Mouse (Mus musculus): Measurements from ENCODE around the gene Rit1. TPM values are rescaled to one million over a fixed set of nuclear protein-coding genes. Genes with fewer than 3 reads are reported as not detected.
"Not testable (repeated sequence)": the region's sequence is repeated elsewhere in the genome, so short reads cannot be mapped to it uniquely, and the experiment has no call there.

Rit1 gene
- polyA plus RNA-seq, 1 experiment from 2014 or later: 44.9 TPM

DNA sequence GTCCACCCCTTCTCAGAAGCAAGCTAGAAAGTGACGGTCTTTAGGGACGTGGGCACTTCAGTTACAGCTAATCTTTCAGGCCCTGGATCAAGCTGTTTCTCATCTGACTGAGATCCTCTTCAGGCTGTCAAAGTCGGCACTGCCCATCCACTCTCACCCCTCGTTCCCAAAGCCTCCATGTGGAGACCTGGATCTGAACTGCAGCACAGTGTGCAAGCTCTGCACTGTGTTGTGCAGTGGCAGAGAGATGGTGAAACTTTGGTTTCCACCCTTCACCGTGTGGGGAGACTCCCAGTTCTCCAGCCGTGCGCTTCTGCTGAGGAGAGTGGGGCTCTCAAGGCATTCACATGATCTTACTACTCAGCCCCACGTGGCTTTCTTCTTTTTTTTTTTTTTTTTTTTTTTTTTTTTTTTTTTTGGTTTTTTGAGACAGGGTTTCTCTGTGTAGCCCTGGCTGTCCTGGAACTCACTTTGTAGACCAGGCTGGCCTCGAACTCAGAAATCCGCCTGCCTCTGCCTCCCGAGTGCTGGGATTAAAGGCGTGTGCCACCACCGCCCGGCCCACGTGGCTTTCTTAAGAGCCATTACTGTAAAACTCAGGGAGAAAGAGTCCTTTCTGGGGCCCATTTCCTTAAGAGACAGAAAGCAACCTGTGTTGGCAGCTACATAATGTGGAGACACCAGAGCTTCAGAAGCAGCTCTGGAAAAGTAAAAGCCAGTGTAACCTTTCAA, 29.7 kb downstream of the Rit1 start:
- WGBS: 89% methylated on average over 15 of the region's 15 CpGs
- H3K36me3 ChIP-seq: no peaks in the 10 kb centered on the region
- H3K9ac ChIP-seq: no peak overlapping the region
- no peaks in the 10 kb centered on the region for H3K27me3 ChIP-seq (replicated peaks)
- H3K9me3 ChIP-seq: no peaks in the 10 kb centered on the region
- H3K4me3 ChIP-seq (replicated peaks): no peak overlapping the region
- H3K4me2 ChIP-seq (replicated peaks): no peak overlapping the region
- H3K27ac ChIP-seq: peak overlapping the region; percentile 77
- H3K4me1 ChIP-seq (replicated peaks): no peaks in the 10 kb centered on the region
- peak; percentile 24; the same call in 1 of the 2 replicates for ATAC-seq

- no peak overlapping the region for H3K4me3 ChIP-seq (replicated peaks)
- no peaks in the 10 kb centered on the region for H3K27me3 ChIP-seq (replicated peaks)
- H3K27ac ChIP-seq: peak overlapping the region; percentile 77
- H3K4me2 ChIP-seq (replicated peaks): no peak overlapping the region
- peak; percentile 98 for ATAC-seq
- no peaks in the 10 kb centered on the region for H3K9me3 ChIP-seq
- H3K36me3 ChIP-seq: no peaks in the 10 kb centered on the region
- H3K4me1 ChIP-seq (replicated peaks): no peaks in the 10 kb centered on the region
- H3K9ac ChIP-seq: no peak overlapping the region
- WGBS: 68% methylated on average over 4 of the region's 4 CpGs
Observed at GRCm38 (mm10) chr3:88746871-88747231, 30.2 kb downstream of the Rit1 start.

GRCm38 (mm10) chr3:88754283-88754682, 37.6 kb downstream of the Rit1 start:
- Histone ChIP-seq H3K9me3 (no peaks in the 10 kb centered on the region), H3K27ac (no peak overlapping the region), H3K4me1 (replicated peaks) (peaks cover 19% of the 10 kb centered on the region), H3K4me3 (replicated peaks) (no peak overlapping the region), H3K36me3 (no peaks in the 10 kb centered on the region), H3K9ac (no peak overlapping the region), H3K27me3 (replicated peaks) (no peaks in the 10 kb centered on the region), H3K4me2 (replicated peaks) (no peak overlapping the region)
- WGBS: 68% methylated on average over 4 of the region's 4 CpGs
- ATAC-seq: peak; percentile 48; the same call in 1 of the 2 replicates

- Histone ChIP-seq H3K9ac (no peak overlapping the region), H3K27me3 (replicated peaks) (no peaks in the 10 kb centered on the region), H3K4me1 (replicated peaks) (peaks cover 19% of the 10 kb centered on the region), H3K27ac (no peak overlapping the region), H3K4me3 (replicated peaks) (no peak overlapping the region), H3K36me3 (no peaks in the 10 kb centered on the region), H3K4me2 (replicated peaks) (no peak overlapping the region), H3K9me3 (no peaks in the 10 kb centered on the region)
- WGBS: 38% methylated on average over 3 of the region's 3 CpGs
- no peak for ATAC-seq
Observed at GRCm38 (mm10) chr3:88755541-88755940, 38.9 kb downstream of the Rit1 start.

DNA sequence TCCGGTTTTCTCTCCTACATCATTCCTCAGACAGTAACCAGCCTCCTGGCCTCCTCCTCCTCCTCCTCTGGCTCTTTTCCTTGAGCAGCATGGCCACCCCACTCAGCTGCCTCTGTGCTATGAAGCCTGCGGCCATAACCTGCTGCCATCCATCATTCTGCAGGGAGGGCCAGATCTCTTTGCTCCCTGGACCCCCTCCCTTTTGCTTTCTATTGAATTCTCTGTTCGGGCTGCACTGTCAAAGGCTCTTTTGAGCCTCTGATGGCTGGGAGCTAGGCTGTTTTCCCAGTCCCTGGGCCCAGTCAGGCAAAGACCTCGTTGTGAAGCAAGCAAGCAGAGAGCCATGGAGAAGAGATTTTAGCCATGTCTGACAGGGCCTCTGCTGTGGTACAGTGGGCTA, 39.6 kb downstream of the Rit1 start:
- no peaks in the 10 kb centered on the region for H3K36me3 ChIP-seq
- H3K27ac ChIP-seq: peak overlapping the region; percentile 3
- peak; percentile 44 for ATAC-seq

DNA sequence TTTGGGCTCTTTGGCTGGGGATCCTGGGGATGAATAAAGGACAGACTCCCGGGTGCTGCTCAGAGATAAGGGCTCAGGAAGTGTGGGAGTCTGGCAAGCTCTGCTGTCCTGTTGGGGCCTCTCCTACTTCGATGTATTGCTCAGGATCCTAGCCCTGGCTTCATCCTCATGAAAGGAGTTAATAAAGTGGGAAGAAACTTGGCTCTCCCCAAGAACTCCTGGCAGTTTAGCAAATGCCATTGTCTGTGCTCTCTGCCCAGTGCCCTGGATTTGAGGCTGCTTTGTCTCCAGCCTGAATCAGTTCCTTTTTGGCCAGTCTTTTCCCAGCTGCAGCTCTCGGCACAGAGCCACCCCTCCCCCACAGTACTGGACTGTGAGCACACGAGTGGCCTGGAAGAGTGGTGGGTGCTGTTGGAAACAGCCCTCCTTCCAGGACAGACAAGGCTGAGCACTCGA, 41.4 kb downstream of the Rit1 start:
- Histone ChIP-seq H3K4me1 (replicated peaks) (peaks cover 19% of the 10 kb centered on the region), H3K27ac (peak overlapping the region; percentile 74), H3K27me3 (replicated peaks) (no peaks in the 10 kb centered on the region), H3K9ac (no peak overlapping the region), H3K4me3 (replicated peaks) (no peak overlapping the region), H3K36me3 (no peaks in the 10 kb centered on the region), H3K9me3 (no peaks in the 10 kb centered on the region), H3K4me2 (replicated peaks) (0 out of 2 replicates have a peak overlapping the region, but pooled peaks have one; percentile 17)
- peak; percentile 50 for ATAC-seq
- WGBS: 13% methylated on average over 5 of the region's 5 CpGs

More for the DNA sequence above, 39.6 kb downstream of the Rit1 start:
- Histone ChIP-seq H3K4me1 (replicated peaks) (peaks cover 19% of the 10 kb centered on the region), H3K9ac (no peak overlapping the region), H3K27me3 (replicated peaks) (no peaks in the 10 kb centered on the region), H3K9me3 (no peaks in the 10 kb centered on the region), H3K4me2 (replicated peaks) (no peak overlapping the region), H3K4me3 (replicated peaks) (no peak overlapping the region)
- WGBS: 34% methylated on average over 4 of the region's 4 CpGs

- Histone ChIP-seq H3K4me2 (replicated peaks) (no peak overlapping the region), H3K4me3 (replicated peaks) (no peak overlapping the region), H3K27ac (no peak overlapping the region), H3K36me3 (no peaks in the 10 kb centered on the region), H3K9ac (no peak overlapping the region), H3K9me3 (no peaks in the 10 kb centered on the region), H3K27me3 (replicated peaks) (no peaks in the 10 kb centered on the region), H3K4me1 (replicated peaks) (peaks cover 11% of the 10 kb centered on the region)
- no peak for ATAC-seq
- 92% methylated on average over 19 of the region's 19 CpGs for WGBS
Observed at GRCm38 (mm10) chr3:88761619-88762018, 45.0 kb downstream of the Rit1 start.

DNA sequence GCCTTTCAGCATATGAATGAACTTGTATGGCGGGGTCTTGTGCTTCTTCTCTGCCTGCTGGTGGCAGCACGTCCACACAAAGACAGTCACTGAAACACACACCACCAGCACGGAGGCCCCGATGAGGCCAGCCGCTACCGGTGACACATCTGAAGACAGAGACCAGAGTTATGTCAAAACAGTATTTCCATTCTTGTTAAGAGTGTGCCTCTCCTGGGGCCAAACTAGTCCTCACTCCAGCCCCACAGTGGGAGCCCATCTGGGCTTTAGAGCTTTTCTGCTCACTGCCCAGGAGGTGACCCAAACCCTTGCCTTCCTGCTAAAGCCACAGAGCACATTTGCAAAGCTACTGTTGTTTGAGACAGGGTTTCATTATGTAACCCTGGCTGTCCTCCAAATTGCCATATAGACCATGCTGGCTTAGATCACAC, 45.8 kb downstream of the Rit1 start:
- Histone ChIP-seq H3K4me3 (replicated peaks) (no peak overlapping the region), H3K4me2 (replicated peaks) (no peak overlapping the region), H3K9me3 (no peaks in the 10 kb centered on the region), H3K4me1 (replicated peaks) (peaks cover 11% of the 10 kb centered on the region), H3K27ac (no peak overlapping the region), H3K9ac (no peak overlapping the region), H3K27me3 (replicated peaks) (no peaks in the 10 kb centered on the region), H3K36me3 (no peaks in the 10 kb centered on the region)
- WGBS: 62% methylated on average over 6 of the region's 6 CpGs
- ATAC-seq: no peak

DNA sequence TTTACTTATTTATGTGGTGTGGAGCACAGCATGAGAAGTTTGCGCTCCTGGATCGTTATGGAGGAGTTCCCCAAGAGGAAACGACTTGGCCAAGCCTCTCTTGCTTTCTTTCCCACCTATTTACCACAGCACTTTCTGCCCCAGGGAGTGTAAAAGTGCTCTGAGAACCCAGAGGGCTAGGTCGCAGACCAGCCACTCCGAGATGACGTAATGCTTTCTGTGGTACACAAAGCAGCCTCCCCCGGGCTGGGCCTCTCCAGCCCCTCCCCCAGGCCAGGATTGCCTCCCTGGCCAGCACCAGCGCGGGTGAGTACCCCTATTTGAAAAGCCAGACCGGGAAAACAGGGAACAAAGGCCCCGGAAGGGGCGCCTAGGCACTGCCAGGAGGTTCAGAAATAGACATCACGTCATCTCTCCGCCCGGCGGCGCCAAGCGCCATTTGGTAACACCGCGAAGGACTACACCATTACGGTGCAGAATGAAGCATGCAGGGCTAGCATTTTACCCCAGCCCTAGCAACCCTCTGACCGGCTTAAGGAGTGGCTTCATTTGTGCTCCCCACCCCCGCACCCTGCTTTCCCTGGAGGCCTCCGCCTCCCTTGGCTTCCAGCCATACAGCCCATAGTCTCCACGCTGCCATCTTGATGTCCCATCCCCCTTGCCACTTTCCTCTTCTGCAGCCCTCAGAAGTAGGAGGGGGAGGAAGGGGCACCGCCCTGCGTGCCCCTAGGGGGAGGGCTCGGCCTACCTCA, 54.7 kb downstream of the Rit1 start:
- Histone ChIP-seq H3K27ac (0 out of 2 replicates have a peak overlapping the region, but pooled peaks have one; percentile 13), H3K4me2 (replicated peaks) (peak overlapping the region; percentile 56), H3K4me3 (replicated peaks) (peak overlapping the region; percentile 27)
- not testable (repeated sequence) for H3K4me1 ChIP-seq (replicated peaks); H3K27me3 ChIP-seq (replicated peaks); H3K9me3 ChIP-seq; H3K36me3 ChIP-seq; H3K9ac ChIP-seq
- 1% methylated on average over 20 of the region's 28 CpGs for WGBS
- ATAC-seq: peak; percentile 76

DNA sequence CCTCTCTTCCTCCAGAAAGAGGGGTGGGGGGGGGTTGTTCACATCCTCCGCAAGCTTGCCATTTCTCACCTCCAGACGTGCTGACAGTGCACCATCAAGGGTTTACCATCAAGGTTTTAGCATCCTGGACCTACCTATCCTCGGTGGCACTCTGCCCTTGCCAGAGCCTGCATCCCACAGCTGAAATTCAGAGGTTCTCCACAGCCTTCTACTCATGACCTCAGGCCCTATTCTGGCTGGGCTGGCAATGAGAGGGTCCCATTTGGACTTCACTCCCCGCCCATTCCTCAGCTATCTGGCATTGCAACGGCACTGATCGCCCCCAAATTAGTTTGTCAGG, 55.3 kb downstream of the Rit1 start:
- Histone ChIP-seq H3K4me3 (replicated peaks) (peak overlapping the region; percentile 27), H3K4me2 (replicated peaks) (peak overlapping the region; percentile 56), H3K27ac (0 out of 2 replicates have a peak overlapping the region, but pooled peaks have one; percentile 13)
- H3K4me1 ChIP-seq (replicated peaks); H3K9ac ChIP-seq; H3K27me3 ChIP-seq (replicated peaks); H3K9me3 ChIP-seq; H3K36me3 ChIP-seq: not testable (repeated sequence)
- peak; percentile 18; the same call in 1 of the 2 replicates for ATAC-seq
- WGBS: 7% methylated on average over 3 of the region's 6 CpGs

GRCm38 (mm10) chr3:88772399-88772798, 55.8 kb downstream of the Rit1 start:
- not testable (repeated sequence) for H3K36me3 ChIP-seq; H3K27ac ChIP-seq; H3K4me1 ChIP-seq (replicated peaks); H3K9me3 ChIP-seq; H3K4me3 ChIP-seq (replicated peaks); H3K9ac ChIP-seq; H3K27me3 ChIP-seq (replicated peaks)
- 2% methylated on average over 19 of the region's 19 CpGs for WGBS
- peak overlapping the region; percentile 36 for H3K4me2 ChIP-seq (replicated peaks)
- ATAC-seq: peak; percentile 68

DNA sequence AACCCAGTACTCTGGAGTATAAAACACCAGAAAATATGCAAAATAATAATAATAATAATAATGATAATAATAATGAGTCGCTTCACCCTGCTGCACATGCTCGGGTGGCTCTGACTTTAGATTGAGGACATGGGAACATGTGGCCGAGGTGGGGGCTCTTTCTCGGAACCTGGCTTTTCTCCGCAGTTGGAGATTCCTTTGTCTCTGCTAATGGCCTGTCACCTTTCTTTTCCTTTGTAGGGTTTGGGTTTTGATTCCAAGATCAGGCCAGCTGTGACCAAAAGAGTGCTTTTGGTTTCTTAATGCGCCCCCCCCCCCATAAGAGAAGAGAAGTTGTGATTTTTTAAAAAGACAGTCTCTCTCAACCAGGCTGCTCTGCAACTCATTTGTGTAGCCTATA, 56.5 kb downstream of the Rit1 start:
- H3K4me1 ChIP-seq (replicated peaks); ATAC-seq; H3K36me3 ChIP-seq; H3K4me2 ChIP-seq (replicated peaks); H3K27me3 ChIP-seq (replicated peaks); H3K27ac ChIP-seq; H3K9me3 ChIP-seq; H3K4me3 ChIP-seq (replicated peaks); H3K9ac ChIP-seq: not testable (repeated sequence)
- WGBS: 69% methylated on average over 6 of the region's 6 CpGs
